Mouse (Mus musculus): Measurements from ENCODE around the gene Rps6kl1.

DNA sequence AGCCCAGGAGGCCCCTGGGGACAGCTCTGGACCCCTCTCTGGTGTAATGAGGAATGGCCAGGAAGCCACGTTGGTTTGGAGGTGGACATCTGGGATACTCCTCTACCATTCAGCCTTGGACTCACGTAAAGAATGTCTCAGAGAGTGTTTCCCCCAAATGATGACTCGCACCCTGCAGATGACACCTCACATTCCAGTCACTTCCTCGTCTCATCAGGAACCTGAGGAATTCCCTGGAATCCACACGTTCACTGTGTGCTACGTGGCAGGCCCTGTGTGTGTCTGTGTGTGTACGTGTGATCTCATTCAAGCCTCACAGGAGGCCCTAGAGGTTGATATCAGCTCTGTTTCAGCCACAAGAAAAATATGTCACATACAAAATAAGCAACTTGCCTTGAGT, 35.3 kb upstream of the Rps6kl1 start:
- TF ChIP-seq MAZ (IDR thresholded peaks at IDR 0.05; ENCODE audit: low read depth, low read length) (no peak), MAFK (IDR thresholded peaks at IDR 0.05; ENCODE audit: borderline replicate concordance, low read depth, low read length) (no peak), CTCF (IDR thresholded peaks at IDR 0.05 in 2 of 3, conservative IDR thresholded peaks at IDR 0.05 in 1 of 3; ENCODE audit: control insufficient read depth in 1 of 3, insufficient read depth in 1 of 3, low read depth in 2 of 3, low read length in 3 of 3, poor library complexity in 1 of 3, severe bottlenecking in 1 of 3) (no peak), ZMIZ1 (IDR thresholded peaks at IDR 0.05; ENCODE audit: low read depth, low read length) (no peak)

All from MEL (cell line).